Mouse (Mus musculus): Measurements from ENCODE around the gene Clec18a. TPM values are rescaled to one million over a fixed set of nuclear protein-coding genes. Genes with fewer than 3 reads are reported as not detected.

Gene Clec18a
- total and polyA plus RNA-seq, 3 experiments, result not detected

- Histone ChIP-seq H3K27me3 (replicated peaks) (peaks cover 49% of the 10 kb centered on the region), H3K9ac (ENCODE audit: insufficient read depth, low read depth) (no peak overlapping the region), H3K4me2 (ENCODE audit: insufficient read depth, low read depth, poor library complexity, severe bottlenecking) (no peak overlapping the region), H3K9me3 (replicated peaks; ENCODE audit: low read length) (no peaks in the 10 kb centered on the region), H3K36me3 (replicated peaks in 1 of 2; ENCODE audit: control insufficient read depth in 1 of 2, insufficient read depth in 1 of 2, low read length in 1 of 2) (no peaks in the 10 kb centered on the region), H3K79me2 (replicated peaks; ENCODE audit: control insufficient read depth, extremely low read depth, insufficient read depth, poor library complexity, severe bottlenecking) (no peaks in the 10 kb centered on the region), H3K27ac (ENCODE audit: insufficient read depth, low read depth) (no peak overlapping the region), H3K4me1 (ENCODE audit: control insufficient read depth in 1 of 2, insufficient read depth in 2 of 2) (peaks cover 0 to 3% of the 10 kb centered on the region in 2 experiments; a peak in 1 of 4 replicates), H3K4me3 (replicated peaks in 1 of 3; ENCODE audit: low read depth in 2 of 3, low read length in 2 of 3, poor library complexity in 1 of 3) (no peak overlapping the region)
- dilution Hi-C loops (cut with MboI; ENCODE audit: extremely low pct_ligation_motif_present, extremely low pct_unique_long_range_greater_than_20kb, low sequenced_read_pairs), result no loop called here
- TF ChIP-seq ZKSCAN1 (IDR thresholded peaks at IDR 0.05; ENCODE audit: borderline replicate concordance, low read depth, low read length) (no peak), GABPA (IDR thresholded peaks at IDR 0.05; ENCODE audit: insufficient replicate concordance, low read depth, low read length) (no peak), ZMIZ1 (IDR thresholded peaks at IDR 0.05; ENCODE audit: low read depth, low read length) (no peak), PAX5 (IDR thresholded peaks at IDR 0.05; ENCODE audit: low read length) (no peak), MAZ (IDR thresholded peaks at IDR 0.05; ENCODE audit: low read depth, low read length) (no peak), HCFC1 (IDR thresholded peaks at IDR 0.05; ENCODE audit: low read depth, low read length) (no peak), TBP (conservative IDR thresholded peaks at IDR 0.05; ENCODE audit: low read depth, low read length) (no peak), MAFK (IDR thresholded peaks at IDR 0.05; ENCODE audit: insufficient replicate concordance, low read length) (no peak), CHD1 (IDR thresholded peaks at IDR 0.05; ENCODE audit: low read depth, low read length) (no peak), NRF1 (IDR thresholded peaks at IDR 0.05; ENCODE audit: low read depth, low read length) (no peak)
- no peak for DNase-seq (ENCODE audit: extremely low read depth)
- in situ Hi-C loops (cut with MboI; ENCODE audit: low pct_ligation_motif_present, low pct_unique_long_range_greater_than_20kb, low sequenced_read_pairs), result no loop called here
Measured at GRCm38 (mm10) chr8:111067439-111067838, 24.8 kb downstream of the Clec18a start.

DNA sequence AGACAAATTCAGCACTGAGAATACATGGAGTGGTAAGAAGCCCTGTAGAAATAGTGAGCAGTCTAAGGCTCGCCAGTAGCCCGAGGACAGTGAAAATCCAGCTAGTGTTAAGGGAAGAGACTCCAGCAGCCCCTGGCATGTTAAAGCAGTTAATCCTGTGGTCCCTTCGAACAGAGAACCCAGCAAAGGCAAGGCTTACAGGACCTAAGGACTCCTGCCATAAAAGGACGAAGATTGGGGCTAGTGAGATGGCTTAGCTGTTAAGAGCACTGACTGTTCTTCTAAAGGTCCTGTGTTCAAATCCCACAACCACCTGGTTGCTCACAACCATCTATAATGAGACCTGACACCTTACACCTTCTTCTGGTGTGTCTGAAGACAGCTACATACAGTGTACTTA, 25.9 kb downstream of the Clec18a start:
- in situ Hi-C loops (cut with MboI; ENCODE audit: low pct_ligation_motif_present, low pct_unique_long_range_greater_than_20kb, low sequenced_read_pairs), result no loop called here
- dilution Hi-C loops (cut with MboI; ENCODE audit: extremely low pct_ligation_motif_present, extremely low pct_unique_long_range_greater_than_20kb, low sequenced_read_pairs), result no loop called here
- Histone ChIP-seq H3K79me2 (replicated peaks; ENCODE audit: control insufficient read depth, extremely low read depth, insufficient read depth, poor library complexity, severe bottlenecking) (no peaks in the 10 kb centered on the region), H3K9ac (ENCODE audit: insufficient read depth, low read depth) (no peak overlapping the region), H3K36me3 (replicated peaks in 1 of 2; ENCODE audit: control insufficient read depth in 1 of 2, insufficient read depth in 1 of 2, low read length in 1 of 2) (no peaks in the 10 kb centered on the region), H3K4me2 (ENCODE audit: insufficient read depth, low read depth, poor library complexity, severe bottlenecking) (no peak overlapping the region), H3K27ac (ENCODE audit: insufficient read depth, low read depth) (no peak overlapping the region), H3K4me1 (ENCODE audit: control insufficient read depth in 1 of 2, insufficient read depth in 2 of 2) (peaks cover 0 to 3% of the 10 kb centered on the region in 2 experiments; a peak in 2 of 4 replicates), H3K27me3 (replicated peaks) (peaks cover 39% of the 10 kb centered on the region), H3K9me3 (replicated peaks; ENCODE audit: low read length) (no peaks in the 10 kb centered on the region), H3K4me3 (replicated peaks in 1 of 3; ENCODE audit: low read depth in 2 of 3, low read length in 2 of 3, poor library complexity in 1 of 3) (no peak overlapping the region)
- DNase-seq (ENCODE audit: extremely low read depth), result no peak
- TF ChIP-seq TBP (conservative IDR thresholded peaks at IDR 0.05; ENCODE audit: low read depth, low read length) (0 out of 2 replicates have a peak, but pooled peaks have one; percentile 43), RAD21 (IDR thresholded peaks at IDR 0.05; ENCODE audit: low read depth, low read length) (no peak)

DNA sequence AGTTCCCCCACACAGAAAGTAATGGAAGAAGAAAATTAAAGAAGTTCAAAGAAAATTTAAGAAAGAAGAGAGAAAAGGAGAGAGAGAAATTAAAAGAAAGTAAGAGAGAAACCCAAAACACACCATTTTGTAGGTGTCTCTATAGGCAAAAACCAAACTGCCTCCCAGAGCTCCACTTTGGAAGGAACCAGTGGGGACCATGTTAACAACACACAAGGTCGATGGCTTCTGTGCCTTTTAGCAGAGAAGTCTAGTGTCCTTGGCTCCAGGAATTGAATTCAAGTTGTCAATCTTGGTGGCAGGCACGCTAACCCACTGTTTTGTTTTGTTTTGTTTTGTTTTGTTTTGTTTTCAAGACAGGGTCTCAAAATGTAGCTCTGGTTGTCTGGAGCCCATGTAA, 29.3 kb downstream of the Clec18a start:
- Histone ChIP-seq H3K36me3 (replicated peaks in 1 of 2; ENCODE audit: control insufficient read depth in 1 of 2, insufficient read depth in 1 of 2, low read length in 1 of 2) (peaks cover 3 to 8% of the 10 kb centered on the region in 2 experiments), H3K9ac (ENCODE audit: insufficient read depth, low read depth) (no peak overlapping the region), H3K4me2 (ENCODE audit: insufficient read depth, low read depth, poor library complexity, severe bottlenecking) (peak overlapping the region; percentile 81), H3K4me3 (replicated peaks in 1 of 3; ENCODE audit: low read depth in 2 of 3, low read length in 2 of 3, poor library complexity in 1 of 3) (peak overlapping the region in 1 of 3 experiments; percentile 11), H3K27ac (ENCODE audit: insufficient read depth, low read depth) (no peak overlapping the region), H3K27me3 (replicated peaks) (peaks cover 29% of the 10 kb centered on the region), H3K79me2 (replicated peaks; ENCODE audit: control insufficient read depth, extremely low read depth, insufficient read depth, poor library complexity, severe bottlenecking) (0 out of 2 replicates have a peak, but pooled peaks cover under 1% of the 10 kb centered on the region), H3K9me3 (replicated peaks; ENCODE audit: low read length) (no peaks in the 10 kb centered on the region), H3K4me1 (ENCODE audit: control insufficient read depth in 1 of 2, insufficient read depth in 2 of 2) (peaks cover 4 to 21% of the 10 kb centered on the region in 2 experiments)
- no peak for TF ChIP-seq ZMIZ1 (IDR thresholded peaks at IDR 0.05; ENCODE audit: low read depth, low read length)
- TF ChIP-seq SIN3A (IDR thresholded peaks at IDR 0.05; ENCODE audit: low read length), result 0 out of 2 replicates have a peak, but pooled peaks have one; percentile 44
- in situ Hi-C loops (cut with MboI; ENCODE audit: low pct_ligation_motif_present, low pct_unique_long_range_greater_than_20kb, low sequenced_read_pairs), result no loop called here
- no peak for DNase-seq (ENCODE audit: extremely low read depth)
- dilution Hi-C loops (cut with MboI; ENCODE audit: extremely low pct_ligation_motif_present, extremely low pct_unique_long_range_greater_than_20kb, low sequenced_read_pairs), result no loop called here

All from CH12.LX (cell line).